Mouse (Mus musculus) cerebellum, adult 9-11 months (tissue): Measurements from ENCODE around the gene Cbfa2t2.

Experiments used
- DNase-seq: peaks from one replicate; pipeline ENCODE4 v3.0.0; 2022

Cbfa2t2 gene

GRCm38 (mm10) chr2:154543567-154544347, 107.5 kb downstream of the Cbfa2t2 start:
- DNase-seq: peak; percentile 98

- peak; percentile 23 for DNase-seq
Observed at GRCm38 (mm10) chr2:154546711-154547110, 110.4 kb downstream of the Cbfa2t2 start, which contains the start of gene 1700003F12Rik. TSS of gene 1700003F12Rik (plus strand) at chr2:154547085.

GRCm38 (mm10) chr2:154548688-154549087, 112.4 kb downstream of the Cbfa2t2 start:
- DNase-seq: peak; percentile 34

- DNase-seq: peak; percentile 39
Observed at GRCm38 (mm10) chr2:154549127-154549885, 113.0 kb downstream of the Cbfa2t2 start.

- DNase-seq: no peak
Observed at GRCm38 (mm10) chr2:154549886-154550189, 113.6 kb downstream of the Cbfa2t2 start.

GRCm38 (mm10) chr2:154550937-154551336, 114.7 kb downstream of the Cbfa2t2 start:
- DNase-seq: peak; percentile 12

GRCm38 (mm10) chr2:154551476-154551875, 115.2 kb downstream of the Cbfa2t2 start, which contains the start of gene Actl10:
TSS of gene Actl10 (plus strand) at chr2:154551776.
- DNase-seq: peak; percentile 21

- no peak for DNase-seq
Observed at GRCm38 (mm10) chr2:154551927-154552326, 115.6 kb downstream of the Cbfa2t2 start.

- peak; percentile 88 for DNase-seq
Observed at GRCm38 (mm10) chr2:154552424-154552907, 116.2 kb downstream of the Cbfa2t2 start.

- DNase-seq: peak; percentile 19
Observed at GRCm38 (mm10) chr2:154555235-154555634, 119.0 kb downstream of the Cbfa2t2 start.

GRCm38 (mm10) chr2:154557184-154557832, 121.0 kb downstream of the Cbfa2t2 start:
- DNase-seq: peak; percentile 51

- DNase-seq: peak; percentile 61
Observed at GRCm38 (mm10) chr2:154558264-154559039, 122.2 kb downstream of the Cbfa2t2 start, which contains the start of gene Necab3. TSS of gene Necab3 (minus strand) at chr2:154558890.

- peak; percentile 35 for DNase-seq
Observed at GRCm38 (mm10) chr2:154563612-154564170, 127.4 kb downstream of the Cbfa2t2 start.

- DNase-seq: peak; percentile 91
Observed at GRCm38 (mm10) chr2:154565562-154565961, 129.3 kb downstream of the Cbfa2t2 start.

- no peak for DNase-seq
Observed at GRCm38 (mm10) chr2:154566641-154567040, 130.4 kb downstream of the Cbfa2t2 start.

- DNase-seq: peak; percentile 20
Observed at GRCm38 (mm10) chr2:154567766-154568165, 131.5 kb downstream of the Cbfa2t2 start.

GRCm38 (mm10) chr2:154568329-154569070, 132.2 kb downstream of the Cbfa2t2 start:
- peak; percentile 51 for DNase-seq

- no peak for DNase-seq
Observed at GRCm38 (mm10) chr2:154569071-154569748, 132.9 kb downstream of the Cbfa2t2 start.

- peak; percentile 88 for DNase-seq
Observed at GRCm38 (mm10) chr2:154569836-154570286, 133.6 kb downstream of the Cbfa2t2 start, which contains the start of gene E2f1. TSS of gene E2f1 (minus strand) at chr2:154569892.

- peak; percentile 27 for DNase-seq
Observed at GRCm38 (mm10) chr2:154570666-154571065, 134.4 kb downstream of the Cbfa2t2 start.
